Mouse (Mus musculus) kidney, postnatal 14 days (tissue): Measurements from ENCODE around the gene Dgki.

ENCODE experiments used
- DNase-seq: peaks from one replicate; pipeline ENCODE4 v3.0.0; 2022; ENCODE audit warnings: mixed read lengths

Dgki gene

GRCm38 (mm10) chr6:37299562-37300390, at the start of gene Dgki:
Gene Dgki (minus strand): TSS chr6:37300184.
- DNase-seq: peak; percentile 18

- DNase-seq: no peak
These were observed 47.6 kb upstream of the Dgki start for GRCm38 (mm10) chr6:37347606-37348005.

- no peak for DNase-seq
These were observed 38.1 kb upstream of the Dgki start for GRCm38 (mm10) chr6:37338055-37338454.

- no peak for DNase-seq
These were observed 36.9 kb upstream of the Dgki start for GRCm38 (mm10) chr6:37336831-37337260.

- no peak for DNase-seq
These were observed 36.4 kb upstream of the Dgki start for GRCm38 (mm10) chr6:37336381-37336780.

- peak; percentile 29 for DNase-seq
These were observed 32.9 kb upstream of the Dgki start for GRCm38 (mm10) chr6:37332846-37333245.

- peak; percentile 33 for DNase-seq
These were observed 30.2 kb upstream of the Dgki start for GRCm38 (mm10) chr6:37329901-37330864.

- no peak for DNase-seq
These were observed 29.4 kb upstream of the Dgki start for GRCm38 (mm10) chr6:37329376-37329775.

- DNase-seq: no peak
These were observed 28.7 kb upstream of the Dgki start for GRCm38 (mm10) chr6:37328671-37329070.

GRCm38 (mm10) chr6:37327519-37327918, 27.5 kb upstream of the Dgki start:
- no peak for DNase-seq

GRCm38 (mm10) chr6:37326603-37326955, 26.6 kb upstream of the Dgki start:
- peak; percentile 71 for DNase-seq

- DNase-seq: no peak
These were observed 26.1 kb upstream of the Dgki start for GRCm38 (mm10) chr6:37325906-37326602.

GRCm38 (mm10) chr6:37325076-37325475, 25.1 kb upstream of the Dgki start:
- DNase-seq: no peak

GRCm38 (mm10) chr6:37322641-37323040, 22.7 kb upstream of the Dgki start:
- DNase-seq: no peak

- no peak for DNase-seq
These were observed 22.1 kb upstream of the Dgki start for GRCm38 (mm10) chr6:37322088-37322487.

GRCm38 (mm10) chr6:37317904-37318303, 17.9 kb upstream of the Dgki start:
- no peak for DNase-seq

- no peak for DNase-seq
These were observed 15.5 kb upstream of the Dgki start for GRCm38 (mm10) chr6:37315440-37315839.

GRCm38 (mm10) chr6:37310601-37311000, 10.6 kb upstream of the Dgki start:
- DNase-seq: no peak

- no peak for DNase-seq
These were observed 6.6 kb upstream of the Dgki start for GRCm38 (mm10) chr6:37306616-37307015.

GRCm38 (mm10) chr6:37300492-37300891, 508 bp upstream of the Dgki start:
- DNase-seq: no peak

- no peak for DNase-seq
These were observed 1.0 kb downstream of the Dgki start for GRCm38 (mm10) chr6:37298982-37299381.

GRCm38 (mm10) chr6:37297744-37298482, 2.1 kb downstream of the Dgki start:
- DNase-seq: no peak
